Mouse (Mus musculus): ENCODE results near the gene Kcnk16.

DNA sequence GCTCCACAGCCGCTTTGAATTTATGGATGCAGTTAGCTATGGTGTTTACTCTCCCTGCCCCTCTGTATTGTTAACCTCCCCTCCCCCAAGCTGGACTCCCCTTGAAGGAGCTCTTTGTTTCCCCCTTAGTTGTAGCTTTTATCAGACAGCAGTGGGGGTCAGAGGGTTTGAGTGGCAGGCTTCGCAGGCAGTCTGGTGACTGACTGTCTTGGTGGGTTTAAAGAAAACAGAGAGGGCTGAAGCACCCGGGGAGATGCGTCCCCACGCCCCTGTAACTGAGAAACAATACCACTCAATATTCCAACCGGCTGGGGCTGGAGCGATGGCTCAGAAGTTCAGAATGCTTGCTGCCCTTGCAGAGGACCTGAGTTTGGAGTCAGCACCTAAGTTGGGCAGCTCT lies 47.9 kb downstream of the Kcnk16 start:
- TF ChIP-seq EP300 (optimal IDR thresholded peaks at IDR 0.05): no peak
- no peak for TF ChIP-seq CTCF (IDR thresholded peaks at IDR 0.05; ENCODE audit: low read depth)
